Mouse (Mus musculus) cerebellum, postnatal 25 days (tissue): ENCODE data around the gene Lpcat3.
A peak's percentile ranks its signal among the peaks of the same experiment; 100 is the strongest.
"Not testable (repeated sequence)": the region's sequence is repeated elsewhere in the genome, so short reads cannot be mapped to it uniquely, and the experiment has no call there.

Experiments
- DNase-seq, 2 experiments: peaks; one replicate each; pipeline ENCODE4 v3.0.0; 2021; ENCODE audit warnings: mixed read lengths in 2 of 2

Gene Lpcat3

DNA sequence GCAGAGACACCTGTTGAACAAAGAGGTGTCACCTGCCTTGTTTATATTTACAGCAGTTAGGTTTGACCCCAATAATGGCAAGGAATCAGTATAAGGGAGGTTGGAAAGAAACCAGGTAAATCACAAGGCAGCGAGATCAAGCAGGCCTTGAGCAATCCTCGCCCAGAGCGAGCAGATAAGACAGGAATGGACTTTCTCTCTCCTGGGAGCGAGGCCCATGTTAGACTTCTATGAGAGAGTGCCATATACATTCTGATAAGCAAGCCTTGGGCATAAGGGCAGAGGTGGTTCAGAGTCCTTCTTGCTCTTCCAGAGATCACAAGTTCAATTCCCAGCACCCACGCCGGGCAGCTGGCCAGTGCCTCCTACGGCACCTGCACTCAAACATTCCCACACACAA is 15.9 kb downstream of the Lpcat3 start:
- no peak for DNase-seq

DNA sequence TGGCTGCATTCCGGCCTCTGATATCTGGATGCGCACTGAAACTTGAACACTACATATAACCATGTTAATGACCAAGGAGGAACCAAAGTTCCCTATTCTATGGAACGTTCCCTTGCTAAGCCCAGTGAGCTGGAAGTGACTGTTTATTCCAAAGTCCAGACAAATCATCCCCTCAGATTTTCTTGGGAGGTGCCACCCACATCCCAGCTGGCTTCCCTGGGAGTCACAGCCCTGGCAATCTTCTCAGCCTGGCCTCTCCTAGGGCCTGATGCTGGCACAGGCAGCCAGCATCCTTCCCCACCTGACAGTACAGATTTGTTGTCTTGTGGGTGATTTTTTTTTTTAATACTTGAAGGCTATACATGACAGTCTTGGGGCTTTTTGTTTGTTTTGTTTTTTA is 16.7 kb downstream of the Lpcat3 start:
- DNase-seq = no peak

DNA sequence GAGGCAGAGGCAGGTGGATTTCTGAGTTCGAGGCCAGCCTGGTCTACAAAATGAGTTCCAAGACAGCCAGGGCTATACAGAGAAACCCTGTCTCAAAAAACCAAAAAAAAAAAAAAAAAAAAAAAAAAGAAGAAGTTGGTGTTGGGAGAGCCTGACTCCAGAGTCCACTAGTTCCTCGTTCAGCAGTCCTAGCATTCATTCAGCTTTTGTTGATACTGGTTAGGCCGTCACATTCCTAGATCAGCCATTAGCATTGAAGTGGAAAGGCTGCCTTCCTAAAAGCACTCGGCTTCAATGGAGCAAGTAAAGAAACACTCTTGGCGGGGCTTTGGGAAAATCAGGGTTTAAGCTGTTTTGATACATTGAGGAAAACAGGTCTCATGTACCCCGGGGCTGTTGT is 19.5 kb downstream of the Lpcat3 start:
- DNase-seq = not testable (repeated sequence)

DNA sequence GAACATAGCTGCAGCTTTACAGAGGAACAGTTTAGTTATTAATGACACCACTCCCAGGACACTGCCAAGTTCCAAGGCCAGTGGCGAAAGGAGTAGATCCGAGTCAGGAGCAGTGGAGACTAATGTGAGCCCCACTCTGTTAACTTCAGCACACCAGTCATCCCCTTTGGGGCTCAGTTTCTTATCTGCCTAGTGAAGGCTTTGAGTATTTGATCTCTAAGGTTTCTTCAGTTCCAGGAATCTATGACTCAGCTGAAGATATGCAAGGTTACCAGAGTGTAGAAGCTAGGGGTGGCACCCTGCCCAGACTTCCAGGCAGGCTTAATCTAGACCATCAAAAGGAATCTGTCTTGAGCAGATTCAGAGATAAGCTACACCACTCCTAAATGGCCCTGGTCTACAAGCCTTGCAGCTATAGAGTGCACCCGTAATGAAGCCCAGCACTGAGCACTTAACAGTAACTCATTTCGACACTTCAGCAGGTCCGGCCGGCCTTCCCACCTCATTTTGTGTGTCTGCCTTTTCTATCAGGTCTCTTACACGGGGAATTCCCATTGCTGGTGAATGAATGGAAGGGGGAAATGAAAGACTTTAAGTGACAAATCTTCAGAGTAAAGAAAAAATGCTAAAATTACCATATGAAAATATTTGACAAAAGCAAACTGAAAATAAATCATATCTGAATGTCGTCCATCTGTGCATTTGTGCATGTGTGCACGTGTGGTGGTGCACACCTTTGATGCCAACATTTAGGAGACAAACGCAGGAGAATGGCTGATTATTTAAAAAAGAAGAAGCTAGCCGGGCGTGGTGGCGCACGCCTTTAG is 21.0 kb downstream of the Lpcat3 start:
- peak; percentile 55 to 79 for DNase-seq

GRCm38 (mm10) chr6:124685606-124686386 is 23.0 kb downstream of the Lpcat3 start:
- no peak for DNase-seq

- DNase-seq = not testable (repeated sequence)
Observed at GRCm38 (mm10) chr6:124686644-124687043, 23.8 kb downstream of the Lpcat3 start.

DNA sequence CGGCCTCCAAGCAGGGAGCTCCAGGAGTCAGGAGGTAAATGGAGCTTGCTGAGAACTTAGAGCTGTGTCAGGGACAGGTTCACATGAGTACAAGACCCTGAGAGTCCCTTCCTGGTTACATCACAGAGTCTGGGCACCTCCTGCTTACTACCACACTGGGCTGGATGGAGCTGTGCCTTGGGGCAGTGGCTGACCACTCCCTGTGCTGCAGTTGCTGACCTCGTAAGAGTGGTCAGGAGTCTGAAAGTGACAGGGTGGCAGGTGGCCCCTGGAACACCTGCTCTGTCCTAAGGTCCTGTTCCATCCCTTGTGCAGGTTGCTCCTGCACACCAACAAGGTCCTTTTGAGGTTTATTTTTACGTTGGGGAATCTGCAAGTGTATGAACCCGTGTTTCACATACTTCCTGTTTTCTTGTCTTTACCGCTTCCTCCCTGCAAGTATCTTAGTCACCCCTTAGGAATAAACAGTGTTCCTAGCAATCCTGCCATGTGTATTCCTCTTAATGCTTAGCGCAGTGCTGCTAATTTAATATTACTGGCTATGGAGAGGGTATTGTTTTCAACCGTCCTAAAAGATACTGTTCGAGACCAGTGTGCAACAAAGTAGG is 25.4 kb downstream of the Lpcat3 start:
- DNase-seq = no peak

GRCm38 (mm10) chr6:124689011-124689410 is 26.2 kb downstream of the Lpcat3 start:
- no peak for DNase-seq

GRCm38 (mm10) chr6:124690517-124690916 is 27.7 kb downstream of the Lpcat3 start:
- no peak for DNase-seq

DNA sequence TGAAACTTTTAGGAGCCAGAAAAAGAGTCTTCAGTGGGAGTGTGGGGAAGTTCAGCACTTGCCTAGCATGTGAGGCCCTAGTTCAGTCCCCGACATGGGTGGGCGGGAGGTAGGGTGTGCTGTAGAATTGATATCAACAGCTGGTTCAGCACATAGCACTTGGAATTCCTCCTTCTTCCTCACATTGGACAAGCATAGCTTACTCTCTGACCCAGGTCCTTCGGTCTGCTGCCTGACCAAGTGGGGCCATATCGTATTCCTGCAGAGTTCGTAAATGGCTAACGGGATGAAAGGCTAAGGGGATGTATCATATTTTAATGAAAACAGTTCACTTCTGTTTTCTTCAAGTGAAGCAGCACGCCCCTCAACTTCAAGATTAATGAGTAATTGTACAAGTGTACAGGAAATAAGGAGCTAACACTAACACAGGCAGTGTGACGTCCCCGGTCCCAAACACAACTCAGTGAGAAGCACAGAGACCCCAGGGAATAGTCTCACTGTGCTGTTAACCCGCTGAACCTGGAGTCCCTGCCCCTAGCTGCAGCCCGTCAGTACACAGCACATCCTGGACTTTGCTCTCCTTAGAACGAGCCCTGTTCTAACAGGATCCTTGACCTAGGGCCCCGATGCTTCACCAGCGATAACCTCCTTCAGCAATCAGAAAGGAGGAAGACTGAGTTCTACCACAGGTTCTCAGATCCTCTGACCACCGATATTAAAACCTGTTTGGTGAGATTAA is 30.6 kb downstream of the Lpcat3 start:
- no peak for DNase-seq

DNA sequence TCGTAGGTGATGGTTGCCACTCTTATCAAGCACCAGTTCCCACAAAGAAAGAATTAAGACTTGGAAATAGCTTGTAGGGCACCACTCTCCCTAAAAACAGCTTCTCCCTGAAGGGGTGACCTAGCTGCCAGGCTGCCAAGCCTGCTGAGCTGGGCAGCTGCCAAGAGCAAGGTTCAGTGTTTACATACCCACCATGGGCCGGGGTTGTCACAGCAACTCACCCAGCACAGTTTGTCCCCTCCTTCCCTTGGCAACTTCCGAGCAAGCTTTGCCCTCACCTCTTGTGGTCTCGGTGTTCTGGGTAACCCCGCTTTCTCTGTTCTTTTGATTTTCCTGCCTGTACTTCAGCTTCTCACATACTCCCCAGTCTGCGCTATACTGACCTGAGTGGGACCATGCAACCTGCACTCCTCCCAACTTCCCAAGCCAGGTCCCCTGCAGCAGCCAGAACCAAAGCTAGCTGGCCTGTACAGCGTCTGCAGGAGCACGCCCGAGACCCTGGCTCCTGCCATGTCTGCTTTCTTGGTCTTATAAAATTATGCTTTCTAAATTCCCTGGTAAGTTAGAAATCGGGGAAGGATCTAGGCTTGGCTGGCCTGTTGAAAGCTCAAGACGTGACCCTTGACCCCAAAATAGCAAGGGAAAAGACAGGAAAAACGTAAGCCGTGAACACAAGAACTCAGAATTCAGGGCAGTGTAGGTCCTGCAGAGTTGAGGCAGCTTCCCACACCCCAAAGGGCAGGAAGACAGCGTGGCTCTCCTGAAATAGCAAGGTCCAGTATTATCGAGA is 31.5 kb downstream of the Lpcat3 start:
- peak; percentile 78 to 81 for DNase-seq

DNA sequence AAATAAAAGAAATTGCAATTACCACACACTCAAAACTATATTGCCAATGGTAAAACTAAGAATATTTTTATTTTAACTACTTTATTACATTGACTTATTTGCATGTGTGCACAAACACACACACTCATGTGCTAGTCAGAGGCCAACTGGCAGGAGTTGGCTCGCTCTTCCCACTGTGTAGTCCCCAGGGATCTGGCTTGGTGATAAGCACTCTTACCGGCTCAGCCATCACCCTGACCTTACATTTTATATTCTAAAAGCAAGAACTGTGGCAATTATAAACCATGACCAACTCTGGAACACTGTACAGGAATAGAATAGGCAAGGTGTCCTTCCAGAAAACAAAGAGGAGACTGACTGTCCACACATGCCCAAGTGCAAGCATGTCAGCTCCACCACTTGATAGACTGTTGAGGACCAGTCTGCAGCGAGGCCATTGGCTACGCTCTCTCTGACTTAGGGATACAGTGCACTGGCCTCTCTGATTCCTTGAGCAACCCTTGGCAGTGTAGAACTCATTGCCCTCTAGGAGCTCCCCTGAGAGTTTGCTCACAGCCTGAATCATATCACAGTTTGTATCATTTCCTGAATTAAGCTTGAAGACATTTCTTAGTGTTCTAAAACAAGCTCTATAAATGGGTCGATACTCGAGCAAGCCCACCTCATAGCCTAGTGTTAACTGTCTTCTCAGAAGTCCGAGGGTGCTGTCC is 33.8 kb downstream of the Lpcat3 start:
- DNase-seq = no peak

DNA sequence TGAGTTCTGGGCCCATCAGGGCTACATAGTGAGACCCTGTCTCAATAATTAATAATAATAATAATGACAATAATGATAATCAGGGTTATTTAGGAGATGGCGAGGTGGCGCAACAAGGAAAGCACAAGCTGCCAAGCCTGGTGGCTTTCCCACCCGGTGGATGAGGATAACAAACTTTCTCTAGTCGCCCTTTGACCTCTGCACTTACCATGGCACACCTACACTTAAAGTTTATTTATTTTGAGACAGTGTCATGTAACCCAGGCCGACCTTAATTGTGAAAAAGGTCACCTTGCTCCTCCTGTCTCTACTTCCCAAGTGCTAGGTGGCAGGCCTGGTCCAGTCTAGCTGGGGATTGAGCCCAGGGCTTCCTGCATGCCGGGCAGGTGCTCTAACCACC is 35.9 kb downstream of the Lpcat3 start:
- no peak for DNase-seq

DNA sequence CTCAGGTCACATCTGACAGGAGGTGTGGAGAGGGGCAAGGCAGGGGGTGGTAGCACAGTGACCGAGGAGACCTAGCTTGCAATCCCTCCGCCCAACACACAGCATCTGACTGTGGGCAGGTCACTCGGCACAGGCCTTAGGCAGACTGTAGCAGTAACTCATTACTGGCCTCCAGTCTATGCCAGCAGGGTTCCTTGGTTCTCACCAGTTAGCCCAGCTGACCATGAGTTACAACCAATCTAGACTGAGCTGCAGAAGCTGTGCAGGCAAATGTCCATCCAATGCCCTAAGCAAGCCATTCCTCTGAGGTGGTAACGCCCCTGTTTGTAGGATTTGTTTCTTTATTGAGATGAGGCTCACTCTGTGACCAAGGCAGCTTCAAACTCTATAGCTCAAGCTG is 36.5 kb downstream of the Lpcat3 start:
- peak; percentile 43 to 50 for DNase-seq

DNA sequence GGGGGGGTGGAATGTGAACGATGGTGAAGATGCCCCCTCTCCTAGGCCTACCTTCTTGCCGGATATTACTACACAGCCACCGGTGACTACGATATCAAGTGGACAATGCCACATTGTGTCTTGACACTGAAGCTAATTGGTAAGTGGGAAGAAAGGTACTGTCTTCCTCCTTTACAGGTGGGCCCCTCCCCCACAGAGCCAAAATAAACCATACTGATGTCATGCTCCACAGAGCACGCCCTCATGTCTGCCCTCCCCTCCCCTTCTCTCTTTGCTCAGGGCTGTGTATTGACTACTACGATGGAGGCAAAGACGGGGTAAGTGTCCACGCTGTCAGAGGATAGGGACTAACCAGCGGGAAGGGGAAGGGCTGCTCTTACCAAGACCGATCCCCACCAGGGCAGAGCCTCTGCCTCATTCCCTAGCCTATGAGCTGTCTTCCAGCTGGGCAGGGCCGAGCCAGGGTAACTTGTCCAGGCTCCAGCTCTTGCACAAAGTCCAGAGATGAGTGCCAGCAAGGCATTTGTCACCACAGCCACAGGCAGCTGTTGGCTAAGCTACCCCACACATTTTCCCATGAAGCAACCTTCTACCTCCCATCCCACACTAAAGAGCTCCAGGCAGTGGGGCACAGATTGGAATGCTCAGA is 37.3 kb downstream of the Lpcat3 start:
- peak; percentile 48 to 61 for DNase-seq

DNA sequence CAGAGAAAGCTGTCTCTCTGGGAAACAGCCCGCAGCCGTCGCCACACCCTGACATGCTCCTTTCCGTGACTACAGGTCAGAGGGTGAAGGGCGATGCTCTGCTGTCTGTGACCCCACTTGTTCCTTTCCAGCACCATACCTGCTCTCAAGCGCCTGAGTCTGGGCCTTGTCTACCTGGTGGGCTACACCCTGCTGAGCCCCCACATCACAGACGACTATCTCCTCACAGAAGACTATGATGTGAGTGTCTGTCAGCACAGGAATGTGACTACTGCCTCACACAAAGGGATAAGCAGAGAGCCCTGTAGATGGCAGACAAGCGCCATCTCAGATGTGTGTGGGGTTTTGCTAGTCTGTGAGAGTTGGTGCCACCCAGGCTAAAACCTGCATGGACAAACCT is 38.5 kb downstream of the Lpcat3 start:
- no peak for DNase-seq

DNA sequence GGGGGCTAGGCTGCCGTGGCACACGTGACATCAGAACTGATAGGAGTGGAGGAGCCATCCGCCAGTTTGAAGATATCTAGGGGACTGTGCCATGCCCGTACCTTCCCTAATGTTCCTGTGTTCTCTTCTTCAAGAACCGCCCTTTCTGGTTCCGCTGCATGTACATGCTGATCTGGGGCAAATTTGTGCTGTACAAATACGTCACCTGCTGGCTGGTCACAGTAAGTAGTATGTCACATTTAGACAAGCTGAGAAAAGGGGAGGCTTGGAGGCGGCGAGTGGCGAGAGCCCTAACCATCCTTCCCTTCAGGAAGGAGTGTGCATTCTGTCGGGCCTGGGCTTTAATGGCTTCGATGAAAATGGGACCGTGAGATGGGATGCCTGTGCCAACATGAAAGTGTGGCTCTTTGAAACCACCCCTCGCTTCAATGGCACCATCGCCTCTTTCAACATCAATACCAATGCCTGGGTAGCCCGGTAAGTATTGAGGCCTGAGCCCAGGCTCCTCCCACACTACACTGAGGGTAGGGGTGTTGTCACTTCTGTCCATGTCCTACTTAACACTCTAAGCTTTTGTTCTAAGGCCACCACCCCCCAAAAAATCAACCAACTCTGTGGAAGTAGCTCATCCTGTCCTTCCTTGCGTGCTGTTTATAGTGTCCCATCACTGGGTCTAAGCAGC is 39.4 kb downstream of the Lpcat3 start:
- DNase-seq = no peak

GRCm38 (mm10) chr6:124702784-124703103 is 39.9 kb downstream of the Lpcat3 start:
- DNase-seq = peak; percentile 76 to 84

GRCm38 (mm10) chr6:124703789-124704188 is 41.0 kb downstream of the Lpcat3 start:
- DNase-seq = no peak

DNA sequence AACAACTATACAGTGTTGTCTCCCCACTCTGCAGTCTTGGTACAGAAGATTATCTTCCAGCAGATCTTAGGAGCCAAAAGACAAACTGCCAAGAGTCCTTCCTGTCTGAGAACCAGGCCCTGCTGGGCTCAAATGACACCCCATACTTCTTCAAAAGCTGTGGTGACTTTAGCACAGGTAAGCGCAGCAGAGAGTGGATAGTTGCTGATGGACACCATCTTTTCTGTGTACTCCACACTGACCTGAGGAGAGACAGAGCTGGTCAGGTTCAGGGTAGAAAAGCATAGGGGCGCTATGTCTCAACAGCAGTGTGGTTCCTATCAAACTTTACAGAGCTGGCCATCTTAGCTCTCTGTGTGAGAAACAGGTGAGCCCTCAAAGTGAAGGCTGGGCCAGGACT is 41.6 kb downstream of the Lpcat3 start:
- no peak for DNase-seq
